Comparison of ENCODE assay signal across 11 mouse cellular contexts in the genomic region with DNA sequence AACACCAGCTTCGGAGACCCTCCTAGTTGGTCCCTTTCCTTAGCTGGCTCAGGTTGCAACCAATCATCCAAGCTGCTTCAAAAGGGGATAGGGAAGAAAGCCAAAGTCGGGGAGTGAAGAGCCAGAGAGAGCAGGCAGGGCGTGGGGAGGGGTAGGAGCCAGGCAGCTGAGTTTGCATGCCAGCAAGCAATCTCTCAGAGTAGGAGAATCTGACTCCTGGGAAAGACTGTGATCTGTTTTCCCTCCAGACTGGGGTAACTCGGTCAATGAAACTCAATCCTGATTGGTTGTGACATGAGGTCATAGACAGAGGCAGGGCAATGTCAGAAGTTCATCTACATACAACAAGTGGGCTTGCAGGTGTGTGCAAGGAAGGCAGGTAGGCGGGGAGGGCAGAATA.
DNase-seq lines count a peak whose midpoint lies in the region; ATAC-seq and TF ChIP-seq lines count a peak whose summit lies in the region.
"Had no signal": no experiment of that assay in that cellular context is flagged by ENCODE, and none has a peak within 500 bp of the region (broad histone marks: within the 10 kb centered on the region; RNA-seq: fewer than 3 reads in every experiment).

No protein-coding gene starts in this region.

- H3K9me3 ChIP-seq in lung, embryonic 14.5 days (ENCODE audit: low read depth, low read length): no peaks in the 10 kb centered on the region
- no peaks in the 10 kb centered on the region for H3K9me3 ChIP-seq in lung, postnatal 0 days (ENCODE audit: low read length)
- no peaks in the 10 kb centered on the region for H3K9me3 ChIP-seq in embryonic facial prominence, embryonic 12.5 days

- no peak for TF ChIP-seq CTCF in heart, adult 2 months (IDR thresholded peaks at IDR 0.05)
- no peak for TF ChIP-seq CTCF in lung, embryonic 14.5 days (IDR thresholded peaks at IDR 0.05; ENCODE audit: low read depth)
- no peak for TF ChIP-seq CTCF in lung, postnatal 0 days (IDR thresholded peaks at IDR 0.05)

- DNase-seq in heart, adult 11 months: peak; percentile 82
- DNase-seq in heart, adult 2 months: no peak
- DNase-seq in lung, embryonic 14.5 days: peak; percentile 17
- no peak for DNase-seq in lung, postnatal 0 days (ENCODE audit: low spot score)
- peak; percentile 6 for DNase-seq in R1 (ENCODE audit: low read depth, low spot score)
- DNase-seq in adrenal gland, postnatal 36 days: no peak
- no peak for DNase-seq in thymus, postnatal 4 days
- DNase-seq: B cell, adult 2 months; cerebellum, adult 11 months; kidney, postnatal 14 days had no signal

- intact Hi-C loops in heart, adult 2 months (cut with DNase I): no loop called here

- no peak for TF ChIP-seq EP300 in heart, adult 2 months (IDR thresholded peaks at IDR 0.05; ENCODE audit: insufficient read depth, low read depth, low read length)
- no peak for TF ChIP-seq EP300 in lung, postnatal 0 days (IDR thresholded peaks at IDR 0.05)

- H3K4me2 ChIP-seq in lung, embryonic 14.5 days: no peak overlapping the region
- H3K4me2 ChIP-seq in lung, postnatal 0 days (replicated peaks; ENCODE audit: low read depth, low read length): no peak overlapping the region
- H3K4me2 ChIP-seq in embryonic facial prominence, embryonic 12.5 days (replicated peaks): no peak overlapping the region

- no peaks in the 10 kb centered on the region for H3K36me3 ChIP-seq in heart, adult 2 months (ENCODE audit: control insufficient read depth, insufficient read depth, low read length)
- no peaks in the 10 kb centered on the region for H3K36me3 ChIP-seq in lung, embryonic 14.5 days (ENCODE audit: insufficient read depth)
- H3K36me3 ChIP-seq in lung, postnatal 0 days (ENCODE audit: insufficient read depth, low read length): no peaks in the 10 kb centered on the region
- H3K36me3 ChIP-seq in embryonic facial prominence, embryonic 12.5 days: no peaks in the 10 kb centered on the region

- TF ChIP-seq POLR2A in heart, adult 2 months (IDR thresholded peaks at IDR 0.05; ENCODE audit: insufficient read depth, low read depth, low read length): no peak

- H3K79me2 ChIP-seq in heart, adult 2 months (replicated peaks; ENCODE audit: control insufficient read depth, insufficient read depth, low read length): no peaks in the 10 kb centered on the region

- H3K4me3 ChIP-seq in heart, adult 2 months: no peak overlapping the region
- H3K4me3 ChIP-seq in lung, embryonic 14.5 days (ENCODE audit: low read depth, low read length): no peak overlapping the region
- no peak overlapping the region for H3K4me3 ChIP-seq in lung, postnatal 0 days (ENCODE audit: low read depth, low read length)
- no peak overlapping the region for H3K4me3 ChIP-seq in embryonic facial prominence, embryonic 12.5 days

- WGBS in heart, adult 2 months: 50% methylated on average over 5 of the region's 5 CpGs
- 22% methylated on average over 5 of the region's 5 CpGs for WGBS in lung, embryonic 14.5 days
- 25% methylated on average over 5 of the region's 5 CpGs for WGBS in lung, postnatal 0 days
- WGBS in embryonic facial prominence, embryonic 12.5 days: 5% methylated on average over 5 of the region's 5 CpGs

- H3K4me1 ChIP-seq in heart, adult 2 months (ENCODE audit: control insufficient read depth, insufficient read depth, low read length): peaks cover 4% of the 10 kb centered on the region
- no peaks in the 10 kb centered on the region for H3K4me1 ChIP-seq in lung, embryonic 14.5 days (ENCODE audit: insufficient read depth)
- 0 out of 2 replicates have a peak, but pooled peaks cover 3% of the 10 kb centered on the region for H3K4me1 ChIP-seq in lung, postnatal 0 days (ENCODE audit: insufficient read depth, low read depth, low read length)
- peaks cover 20% of the 10 kb centered on the region; the same call in 1 of the 2 replicates for H3K4me1 ChIP-seq in embryonic facial prominence, embryonic 12.5 days

- no peak overlapping the region for H3K27ac ChIP-seq in heart, adult 2 months
- H3K27ac ChIP-seq in lung, embryonic 14.5 days (ENCODE audit: low read depth): no peak overlapping the region
- H3K27ac ChIP-seq in lung, postnatal 0 days (ENCODE audit: low read length): no peak overlapping the region
- no peak overlapping the region for H3K27ac ChIP-seq in embryonic facial prominence, embryonic 12.5 days

- H3K27me3 ChIP-seq in heart, adult 2 months (ENCODE audit: control insufficient read depth, insufficient read depth, low read length): no peaks in the 10 kb centered on the region
- H3K27me3 ChIP-seq in lung, embryonic 14.5 days (ENCODE audit: insufficient read depth, low read length): no peaks in the 10 kb centered on the region
- no peaks in the 10 kb centered on the region for H3K27me3 ChIP-seq in lung, postnatal 0 days (replicated peaks; ENCODE audit: insufficient read depth, low read length)
- H3K27me3 ChIP-seq in embryonic facial prominence, embryonic 12.5 days: 0 out of 2 replicates have a peak, but pooled peaks cover 3% of the 10 kb centered on the region

- ATAC-seq in lung, embryonic 14.5 days (ENCODE audit: insufficient read depth): no peak
- ATAC-seq in lung, postnatal 0 days: no peak
- ATAC-seq in embryonic facial prominence, embryonic 12.5 days (ENCODE audit: insufficient number of reproducible peaks, insufficient read depth, low FRiP score, low TSS enrichment): peak; percentile 43; the same call in 1 of the 2 replicates

- no peak overlapping the region for H3K9ac ChIP-seq in heart, adult 2 months (ENCODE audit: low read depth, low read length)
- no peak overlapping the region for H3K9ac ChIP-seq in lung, embryonic 14.5 days
- H3K9ac ChIP-seq in lung, postnatal 0 days (replicated peaks; ENCODE audit: low read depth): no peak overlapping the region
- H3K9ac ChIP-seq in embryonic facial prominence, embryonic 12.5 days: no peak overlapping the region

Comparison
In these comparisons a context has a peak if more than half of its experiments do, and no peak if none do; other contexts are left out.
1. DNase-seq: peak in heart, adult 11 months (single experiment), lung, embryonic 14.5 days (single experiment) and R1 (single experiment); none in heart, adult 2 months (0 of 2), lung, postnatal 0 days (single experiment), adrenal gland, postnatal 36 days (0 of 2) and thymus, postnatal 4 days (single experiment).